Mouse (Mus musculus): ENCODE data around the gene Slc25a1.

The Slc25a1 gene

GRCm38 (mm10) chr16:17921325-17922162 lies 6.5 kb downstream of the Slc25a1 start:
- DNase-seq (ENCODE audit: low spot score in 2 of 2) = peak; percentile 93 to 97

GRCm38 (mm10) chr16:17920586-17920985 lies 7.4 kb downstream of the Slc25a1 start:
- DNase-seq (ENCODE audit: low spot score in 2 of 2) = no peak

GRCm38 (mm10) chr16:17914307-17915249 lies 13.4 kb downstream of the Slc25a1 start, which contains the start of gene Gsc2:
Gene Gsc2 (minus strand): TSS chr16:17915059.
- no peak for DNase-seq (ENCODE audit: low spot score in 2 of 2)

GRCm38 (mm10) chr16:17911052-17911595 lies 16.9 kb downstream of the Slc25a1 start, which contains the start of gene Ess2:
Gene Ess2 (minus strand): TSS chr16:17911348.
- DNase-seq (ENCODE audit: low spot score in 2 of 2) = peak; percentile 90

- DNase-seq (ENCODE audit: low spot score in 2 of 2) = no peak
Observed at GRCm38 (mm10) chr16:17898462-17898861, 29.6 kb downstream of the Slc25a1 start, which contains the start of the genes Dgcr2 and Tssk2. Gene Dgcr2 (minus strand): TSS chr16:17898562. Gene Tssk2 (plus strand): TSS chr16:17898637.

GRCm38 (mm10) chr16:17896091-17896490 lies 31.9 kb downstream of the Slc25a1 start:
- DNase-seq (ENCODE audit: low spot score in 2 of 2) = no peak

- no peak for DNase-seq (ENCODE audit: low spot score in 2 of 2)
Observed at GRCm38 (mm10) chr16:17893923-17894322, 34.1 kb downstream of the Slc25a1 start, which contains the start of gene Tssk1. Gene Tssk1 (plus strand): TSS chr16:17894223.

- no peak for DNase-seq (ENCODE audit: low spot score in 2 of 2)
Observed at GRCm38 (mm10) chr16:17892606-17893005, 35.4 kb downstream of the Slc25a1 start.

- peak; percentile 99 to 100 for DNase-seq (ENCODE audit: low spot score in 2 of 2)
Observed at GRCm38 (mm10) chr16:17891567-17891959, 36.5 kb downstream of the Slc25a1 start, which contains the start of gene Gm20518. Gene Gm20518 (minus strand): TSS chr16:17891671.

- DNase-seq (ENCODE audit: low spot score in 2 of 2) = peak; percentile 65
Observed at GRCm38 (mm10) chr16:17890917-17891566, 37.0 kb downstream of the Slc25a1 start.

GRCm38 (mm10) chr16:17890342-17890727 lies 37.7 kb downstream of the Slc25a1 start:
- DNase-seq (ENCODE audit: low spot score in 2 of 2) = no peak

GRCm38 (mm10) chr16:17889689-17890341 lies 38.2 kb downstream of the Slc25a1 start:
- no peak for DNase-seq (ENCODE audit: low spot score in 2 of 2)

- DNase-seq (ENCODE audit: low spot score in 2 of 2) = no peak
Observed at GRCm38 (mm10) chr16:17884116-17884515, 43.9 kb downstream of the Slc25a1 start.

GRCm38 (mm10) chr16:17882196-17882595 lies 45.8 kb downstream of the Slc25a1 start:
- DNase-seq (ENCODE audit: low spot score in 2 of 2) = no peak

GRCm38 (mm10) chr16:17879571-17879970 lies 48.4 kb downstream of the Slc25a1 start:
- DNase-seq (ENCODE audit: low spot score in 2 of 2) = no peak

GRCm38 (mm10) chr16:17876096-17876495 lies 51.9 kb downstream of the Slc25a1 start:
- DNase-seq (ENCODE audit: low spot score in 2 of 2) = no peak
